Mouse (Mus musculus) embryonic facial prominence, embryonic 11.5 days (tissue): Measurements from ENCODE around the gene Qrich2. TPM values are rescaled to one million over a fixed set of nuclear protein-coding genes. Genes with fewer than 3 reads are reported as not detected.
"Not testable (repeated sequence)": the region's sequence is repeated elsewhere in the genome, so short reads cannot be mapped to it uniquely, and the experiment has no call there.

Source experiments
- ATAC-seq: fragments of 200-750 bp; cut with Nextera tagmentation; replicated peaks from 2 replicates; pipeline ENCODE4 v1.8.0; 2017; ENCODE audit warnings: low read depth; ENCODE audit not compliant: insufficient number of reproducible peaks, low FRiP score, low TSS enrichment
- DNase-seq: peaks from one replicate; pipeline ENCODE4 v3.0.0-alpha.2; 2015; ENCODE audit warnings: low spot score
- H3K27ac ChIP-seq: fragments of 300-500 bp; sonication (generic); replicated peaks from 2 replicates; pipeline ENCODE4 v1.5.1; 2014; ENCODE audit warnings: mild to moderate bottlenecking, low read depth, low read length, control low read depth
- H3K27me3 ChIP-seq: fragments of 300-500 bp; sonication (generic); 2 replicates; pipeline ENCODE4 v1.6.1; 2014; ENCODE audit warnings: mild to moderate bottlenecking, low read length, moderate library complexity, mixed read lengths; ENCODE audit not compliant: control insufficient read depth, insufficient read depth
- H3K36me3 ChIP-seq: fragments of 300-500 bp; sonication (generic); replicated peaks from 2 replicates; pipeline ENCODE4 v1.6.1; 2014; ENCODE audit warnings: low read depth, mild to moderate bottlenecking, low read length, moderate library complexity, mixed read lengths; ENCODE audit not compliant: control insufficient read depth, insufficient read depth
- H3K4me1 ChIP-seq: fragments of 300-500 bp; sonication (generic); 2 replicates; pipeline ENCODE4 v1.6.1; 2014; ENCODE audit warnings: low read length, mixed read lengths; ENCODE audit not compliant: control insufficient read depth, insufficient read depth
- H3K4me2 ChIP-seq: fragments of 300-500 bp; sonication (generic); 2 replicates; pipeline ENCODE4 v1.6.1; 2014; ENCODE audit warnings: low read depth, mild to moderate bottlenecking, control low read depth, low read length, moderate library complexity
- H3K4me3 ChIP-seq: fragments of 300-500 bp; sonication (generic); 2 replicates; pipeline ENCODE4 v1.5.1; 2014; ENCODE audit warnings: low read depth, low read length, control low read depth
- H3K9ac ChIP-seq: fragments of 300-500 bp; sonication (generic); replicated peaks from 2 replicates; pipeline ENCODE4 v1.6.1; 2014; ENCODE audit warnings: mild to moderate bottlenecking, control low read depth, low read length
- H3K9me3 ChIP-seq: fragments of 300-500 bp; sonication (generic); replicated peaks from 2 replicates; pipeline ENCODE4 v1.6.1; 2016; ENCODE audit warnings: mild to moderate bottlenecking, low read length, inconsistent platforms, mixed read lengths; ENCODE audit not compliant: control insufficient read depth
- WGBS: fragments of 180-500 bp; shearing (Covaris S2); extraction: QIAGEN DNeasy Blood & Tissue Kit; methylation state at CpG from one replicate; pipeline ENCODE4 v1.1.7; 2014; 5-methylcytosine and 5-hydroxymethylcytosine counted together
- polyA plus RNA-seq: library from polyadenylated mRNA; unstranded; fragments of >200 nt; fragmentation: Nextera tagmentation; extraction: Ambion mirVana; gene quantifications from 2 replicates; pipeline ENCODE4 v1.2.1, GENCODE M21; 2014

Qrich2 gene
- polyA plus RNA-seq, 1 experiment from 2014 or later: not detected

DNA sequence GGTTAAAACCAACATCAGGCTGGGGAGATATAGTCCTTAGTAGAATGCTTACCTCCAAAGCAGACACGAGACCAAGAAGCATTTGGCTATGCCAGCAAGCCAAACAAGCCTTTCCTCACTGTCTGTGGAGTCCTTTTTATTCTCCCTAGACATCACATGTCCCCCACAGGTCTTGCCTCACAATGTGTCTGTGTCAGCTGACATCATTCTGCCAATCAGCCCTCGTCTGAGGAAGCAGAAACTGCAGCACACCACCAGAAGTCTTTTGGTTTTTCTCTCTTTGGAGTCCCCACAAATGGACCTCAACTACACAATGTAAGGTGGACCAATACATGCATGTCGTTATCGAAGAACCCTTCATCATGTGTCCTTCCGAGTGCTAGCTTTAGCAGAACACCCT lies 49.0 kb downstream of the Qrich2 start:
- ATAC-seq: no peak
- Histone ChIP-seq H3K36me3 (no peaks in the 10 kb centered on the region), H3K27me3 (no peaks in the 10 kb centered on the region), H3K9ac (no peak overlapping the region), H3K4me3 (no peak overlapping the region), H3K27ac (no peak overlapping the region), H3K9me3 (no peaks in the 10 kb centered on the region), H3K4me2 (no peak overlapping the region), H3K4me1 (peaks cover 3% of the 10 kb centered on the region; the same call in 1 of the 2 replicates)
- no peak for DNase-seq
- WGBS: 91% methylated on average over 5 of the region's 5 CpGs

- Histone ChIP-seq H3K9me3 (no peaks in the 10 kb centered on the region), H3K4me2 (no peak overlapping the region), H3K4me3 (no peak overlapping the region), H3K9ac (no peak overlapping the region), H3K27me3 (no peaks in the 10 kb centered on the region), H3K4me1 (peaks cover 3% of the 10 kb centered on the region; the same call in 1 of the 2 replicates), H3K27ac (no peak overlapping the region), H3K36me3 (no peaks in the 10 kb centered on the region)
- whole genome bisulfite sequencing: 64% methylated on average over 6 of the region's 6 CpGs
- ATAC-seq (no peak), DNase-seq (no peak)
Measured at GRCm38 (mm10) chr11:116416196-116416943, 49.7 kb downstream of the Qrich2 start.

- ATAC-seq: no peak; the same call in 1 of the 2 replicates
- Histone ChIP-seq H3K27ac (no peak overlapping the region; the same call in 1 of the 2 replicates), H3K27me3 (no peaks in the 10 kb centered on the region), H3K4me1 (peaks cover 3% of the 10 kb centered on the region; the same call in 1 of the 2 replicates), H3K9me3 (no peaks in the 10 kb centered on the region), H3K9ac (peak overlapping the region; percentile 93), H3K4me2 (peak overlapping the region; percentile 100), H3K36me3 (no peaks in the 10 kb centered on the region), H3K4me3 (peak overlapping the region; percentile 81)
- no peak for DNase-seq
- 81% methylated on average over 4 of the region's 4 CpGs for WGBS
Measured at GRCm38 (mm10) chr11:116413631-116414022, 52.4 kb downstream of the Qrich2 start.

DNA sequence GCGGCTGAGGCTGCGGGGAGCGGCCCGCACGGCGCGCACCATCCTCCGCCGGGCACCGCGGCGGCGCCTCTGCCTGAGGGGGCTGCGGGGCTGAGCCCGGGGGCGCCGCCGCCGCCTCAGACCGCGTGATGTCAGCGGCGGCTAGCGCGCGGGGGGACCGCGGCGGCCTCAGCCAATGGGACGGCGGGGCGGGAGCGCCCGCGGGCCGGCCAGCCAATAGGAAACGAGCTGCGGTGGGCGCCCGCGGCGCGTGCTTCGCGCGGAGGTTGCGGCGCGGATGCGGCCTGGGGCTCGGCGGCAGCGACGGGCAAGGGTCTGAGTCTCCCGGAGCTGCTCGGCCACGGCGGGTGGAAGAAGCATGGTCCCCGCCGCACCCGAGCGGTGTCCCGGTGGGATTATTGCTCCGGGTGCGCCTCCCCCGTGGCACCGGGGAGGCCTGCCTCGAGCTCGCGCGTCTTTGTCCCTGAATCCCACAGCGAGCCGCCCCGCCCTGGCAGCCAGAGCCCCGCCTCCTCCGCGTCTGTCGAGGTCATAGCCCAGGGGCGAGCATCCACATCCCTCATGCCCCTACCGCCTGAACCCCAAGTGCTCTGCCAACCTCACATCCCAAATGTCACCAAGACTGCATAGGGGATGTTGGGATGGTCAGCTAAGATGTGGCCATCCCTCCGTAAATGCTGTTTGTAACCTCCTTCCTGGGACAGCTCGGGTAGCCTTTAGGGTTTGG lies 53.0 kb downstream of the Qrich2 start, which contains the start of gene Rnf157:
Gene Rnf157, minus strand, starts transcription at position 129 of the 727 bp plus-strand sequence.
- H3K9me3 ChIP-seq: no peaks in the 10 kb centered on the region
- H3K4me1 ChIP-seq: peaks cover 3% of the 10 kb centered on the region; the same call in 1 of the 2 replicates
- DNase-seq (peak; percentile 90), ATAC-seq (peak; percentile 86)
- 3% methylated on average over 69 of the region's 82 CpGs for WGBS
- H3K36me3 ChIP-seq: no peaks in the 10 kb centered on the region
- H3K4me3 ChIP-seq: peak within 1 kb of the TSS; percentile 81
- no peaks in the 10 kb centered on the region for H3K27me3 ChIP-seq
- peak within 1 kb of the TSS; percentile 100 for H3K4me2 ChIP-seq
- H3K9ac ChIP-seq: peak within 1 kb of the TSS; percentile 93
- peak within 1 kb of the TSS; percentile 28; the same call in 1 of the 2 replicates for H3K27ac ChIP-seq

DNA sequence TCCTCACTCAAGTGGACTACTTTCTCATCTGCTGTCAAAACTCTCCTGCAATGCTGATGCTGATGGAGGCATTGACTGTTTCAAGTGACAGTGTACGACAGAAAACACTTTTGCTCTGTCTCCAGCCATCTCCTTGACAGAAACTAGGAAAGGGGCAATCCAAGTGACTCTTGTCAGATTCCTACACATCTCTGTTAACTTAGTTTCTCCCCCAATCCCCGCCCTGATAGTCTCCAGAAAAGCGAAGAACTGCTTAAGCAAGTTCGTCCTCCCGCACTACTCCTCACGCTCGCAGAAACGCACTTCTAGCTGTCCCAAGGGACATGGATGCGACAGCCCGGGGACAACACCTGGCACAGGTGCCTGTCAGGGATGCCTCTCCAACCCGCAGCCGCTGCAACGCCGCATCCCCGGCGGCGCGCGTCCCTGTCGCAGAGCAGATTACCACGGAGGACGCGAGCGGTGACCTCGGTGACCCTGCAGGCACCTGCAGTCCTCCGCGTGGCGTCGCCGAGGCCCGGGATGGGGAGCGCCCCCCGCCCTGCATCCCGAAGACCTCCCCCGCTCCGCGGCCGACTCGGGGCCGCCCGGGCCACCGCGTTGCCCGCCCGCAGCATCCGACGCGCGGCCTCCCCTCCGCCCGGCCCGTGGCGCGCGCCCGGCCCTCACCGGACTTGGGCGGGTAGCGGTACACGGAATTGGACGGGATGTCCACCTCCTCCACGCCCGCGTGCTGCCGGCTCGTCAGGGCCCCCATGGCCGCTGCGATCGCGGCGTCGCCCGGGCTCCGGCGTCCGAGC lies 53.8 kb downstream of the Qrich2 start:
- under 1% methylated on average over 75 of the region's 76 CpGs for WGBS
- H3K4me1 ChIP-seq: peaks cover 3% of the 10 kb centered on the region; the same call in 1 of the 2 replicates
- no peaks in the 10 kb centered on the region for H3K27me3 ChIP-seq
- ATAC-seq: peak; percentile 47; the same call in 1 of the 2 replicates
- 0 out of 2 replicates have a peak overlapping the region, but pooled peaks have one; percentile 28 for H3K27ac ChIP-seq
- peak overlapping the region; percentile 100 for H3K4me2 ChIP-seq
- peak overlapping the region; percentile 81 for H3K4me3 ChIP-seq
- peak; percentile 21 for DNase-seq
- H3K9ac ChIP-seq: peak overlapping the region; percentile 93
- H3K36me3 ChIP-seq: no peaks in the 10 kb centered on the region
- H3K9me3 ChIP-seq: no peaks in the 10 kb centered on the region

GRCm38 (mm10) chr11:116411582-116411981 lies 54.5 kb downstream of the Qrich2 start:
- peak overlapping the region; percentile 100 for H3K4me2 ChIP-seq
- H3K9me3 ChIP-seq: no peaks in the 10 kb centered on the region
- peaks cover 3% of the 10 kb centered on the region; the same call in 1 of the 2 replicates for H3K4me1 ChIP-seq
- ATAC-seq (no peak), DNase-seq (no peak)
- peak overlapping the region; percentile 93 for H3K9ac ChIP-seq
- peak overlapping the region; percentile 81 for H3K4me3 ChIP-seq
- no peaks in the 10 kb centered on the region for H3K27me3 ChIP-seq
- 11% methylated on average over 6 of the region's 6 CpGs for WGBS
- H3K36me3 ChIP-seq: no peaks in the 10 kb centered on the region
- H3K27ac ChIP-seq: no peak overlapping the region

GRCm38 (mm10) chr11:116410415-116410814 lies 55.6 kb downstream of the Qrich2 start:
- H3K9ac ChIP-seq, H3K4me3 ChIP-seq, H3K9me3 ChIP-seq, H3K4me1 ChIP-seq, H3K27me3 ChIP-seq, H3K36me3 ChIP-seq, ATAC-seq, H3K4me2 ChIP-seq, H3K27ac ChIP-seq, DNase-seq: not testable (repeated sequence)
- WGBS: 92% methylated on average over 4 of the region's 4 CpGs
